Mouse (Mus musculus) brain, embryonic 14.5 days (tissue): ENCODE measurements at regions not wholly inside any gene's neighbourhood (a gene's known extent, or its start where the extent isn't known, plus 50 kb on each side); places are given as distances from the start of the nearest gene placed in this dataset.

Experiments used
- DNase-seq: peaks from one replicate; pipeline ENCODE4 v3.0.0-alpha.2; 2011; ENCODE audit warnings: low read depth
- CTCF ChIP-seq: fragments of 200-500 bp; IDR thresholded peaks from 2 replicates; pipeline ENCODE4 v1.5.1; 2012; ENCODE audit warnings: inconsistent platforms, mild to moderate bottlenecking, moderate library complexity, borderline replicate concordance; ENCODE audit not compliant: insufficient read depth, insufficient read length; ENCODE audit errors: extremely low read depth
- POLR2A ChIP-seq: fragments of 200-500 bp; IDR thresholded peaks from 2 replicates; pipeline ENCODE4 v1.6.1; 2012; ENCODE audit warnings: mild to moderate bottlenecking, inconsistent platforms, borderline replicate concordance; ENCODE audit not compliant: poor library complexity, insufficient read depth, insufficient read length, severe bottlenecking; ENCODE audit errors: extremely low read depth

DNA sequence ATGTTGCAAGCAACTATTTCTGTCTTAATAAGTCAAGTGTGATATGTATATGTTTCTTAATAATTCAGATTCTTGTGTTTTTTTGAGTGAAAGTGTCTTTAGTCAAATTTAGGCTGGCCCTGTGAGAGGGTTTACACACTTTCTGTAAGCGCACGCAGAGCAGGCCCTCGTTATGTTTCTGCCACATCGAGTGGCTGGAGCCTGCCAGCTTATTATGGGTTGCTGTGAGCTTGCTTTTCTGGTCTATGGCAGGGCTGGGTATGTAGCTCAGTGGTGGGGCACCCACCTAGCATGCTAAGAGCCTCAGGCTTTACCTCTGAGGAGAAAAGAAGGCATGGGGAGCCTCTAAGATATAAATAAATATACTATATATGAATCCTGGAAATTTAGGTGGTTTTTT lies 148.2 kb downstream of the Gm45692 start:
- TF ChIP-seq CTCF (no peak), POLR2A (no peak)
- peak; percentile 57 for DNase-seq

GRCm38 (mm10) chr8:26268751-26269415 lies 149.5 kb downstream of the Gm45692 start:
- TF ChIP-seq POLR2A (no peak), CTCF (no peak)
- peak; percentile 82 for DNase-seq

- DNase-seq: peak; percentile 59
- peak; percentile 62; the same call in 1 of the 2 replicates for TF ChIP-seq CTCF
- no peak for TF ChIP-seq POLR2A
These were observed 152.8 kb downstream of the Gm45692 start for GRCm38 (mm10) chr8:26272110-26272509.

DNA sequence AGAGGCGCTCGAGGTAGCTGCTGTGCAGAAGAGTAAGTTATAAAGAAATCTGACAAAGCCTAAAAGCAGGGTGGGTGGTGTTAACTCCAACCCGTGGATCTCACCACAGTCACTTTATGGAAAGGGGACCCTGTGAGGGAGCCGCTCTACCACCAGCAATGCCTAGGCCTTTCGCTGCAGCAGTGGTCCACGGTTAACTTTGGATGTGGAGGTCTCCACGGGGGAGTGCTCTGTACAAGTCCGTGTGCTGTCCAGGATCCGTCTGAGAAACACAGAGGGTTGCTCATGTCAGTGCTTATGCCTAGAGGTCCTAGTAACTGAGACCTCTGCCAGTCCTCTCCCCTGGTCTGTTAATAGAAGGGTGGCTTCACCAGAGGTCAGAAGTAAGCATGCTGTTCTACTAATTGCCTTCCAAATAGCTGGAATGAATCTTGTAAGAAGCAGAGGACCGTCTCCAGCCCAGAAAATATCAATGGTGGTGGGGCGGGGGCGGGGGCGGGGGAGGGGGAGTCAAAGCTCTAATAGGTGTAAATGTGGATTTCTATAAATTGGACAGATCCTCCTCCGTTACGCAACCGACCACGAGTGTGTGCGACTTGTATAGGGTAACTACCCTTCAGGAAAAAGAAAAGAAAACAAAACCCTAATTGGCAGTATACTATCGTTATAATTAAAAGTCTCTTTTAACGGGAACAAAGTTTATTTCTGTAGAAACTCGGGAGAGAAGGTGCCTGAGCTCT lies 153.5 kb downstream of the Gm45692 start:
- TF ChIP-seq CTCF (no peak), POLR2A (no peak)

GRCm38 (mm10) chr8:26273415-26273760 lies 154.1 kb downstream of the Gm45692 start:
- DNase-seq: peak; percentile 87
- TF ChIP-seq CTCF: no peak
- TF ChIP-seq POLR2A: no peak

More for the DNA sequence above, 153.5 kb downstream of the Gm45692 start:
- no peak for DNase-seq

DNA sequence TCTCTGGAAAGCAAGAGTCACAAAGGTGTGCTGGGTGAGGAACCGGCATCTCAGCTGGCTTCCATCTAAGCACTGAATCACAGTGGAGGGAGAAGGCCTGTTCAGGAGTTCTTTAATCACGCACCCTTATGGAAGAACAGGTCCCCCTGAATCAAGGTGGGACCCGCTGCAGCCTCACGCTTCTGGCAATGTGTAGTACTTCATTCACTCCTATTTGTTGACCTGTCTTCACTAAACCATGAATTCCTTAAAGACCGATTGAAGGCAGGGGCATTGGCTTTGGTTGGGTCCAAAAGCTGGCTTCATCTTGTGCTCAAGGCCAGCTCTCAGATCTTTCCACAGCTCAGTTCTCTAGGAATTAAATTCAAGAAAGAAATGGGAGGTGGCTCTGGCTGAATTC lies 154.5 kb downstream of the Gm45692 start:
- DNase-seq: no peak
- no peak for TF ChIP-seq POLR2A
- no peak for TF ChIP-seq CTCF

DNA sequence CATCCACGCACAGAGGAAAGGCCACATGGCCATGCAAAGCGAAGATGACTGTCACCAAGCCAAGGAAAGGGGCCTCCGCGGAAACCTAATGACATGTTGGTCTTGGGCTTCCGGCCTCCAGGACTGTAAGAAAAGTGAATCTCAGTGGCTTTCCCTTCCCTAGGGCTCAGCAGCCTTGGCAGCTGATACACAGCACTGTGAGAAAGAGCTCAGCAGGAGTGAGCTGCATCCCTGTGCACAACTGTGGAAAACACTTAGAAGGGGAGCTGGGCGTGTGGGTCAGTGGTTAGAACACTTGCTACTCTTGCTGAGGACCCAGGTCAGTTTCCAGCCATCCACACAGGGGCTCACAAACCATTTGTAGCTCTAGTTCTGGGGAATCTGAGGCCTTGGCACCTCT lies 155.1 kb downstream of the Gm45692 start:
- TF ChIP-seq CTCF: no peak
- TF ChIP-seq POLR2A: no peak
- DNase-seq: no peak

- no peak for TF ChIP-seq CTCF
- TF ChIP-seq POLR2A: no peak
- DNase-seq: no peak
These were observed 163.0 kb downstream of the Gm45692 start for GRCm38 (mm10) chr8:26282156-26282935.

DNA sequence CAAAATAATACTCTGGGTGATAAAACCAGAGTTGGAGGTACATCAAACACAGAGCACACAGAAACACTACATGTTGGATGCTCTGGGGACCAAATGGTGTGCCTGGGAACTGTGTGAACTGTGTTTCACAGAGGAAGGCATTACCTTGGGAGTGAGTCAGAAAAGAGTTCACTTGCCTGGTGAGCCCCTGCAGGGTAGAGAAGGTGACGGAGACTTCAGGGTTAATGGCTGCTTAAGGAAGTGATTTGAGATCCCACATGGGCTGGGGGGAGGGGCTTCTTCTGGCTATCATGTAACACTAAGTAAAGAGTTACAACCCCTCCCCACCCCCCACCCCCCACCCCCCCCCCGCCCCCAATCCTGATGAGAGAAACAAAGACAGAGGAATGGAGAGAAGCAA lies 164.6 kb downstream of the Gm45692 start:
- TF ChIP-seq POLR2A: no peak
- no peak for TF ChIP-seq CTCF

GRCm38 (mm10) chr8:26287665-26288064 lies 168.3 kb downstream of the Gm45692 start:
- DNase-seq: peak; percentile 47
- TF ChIP-seq POLR2A (no peak), CTCF (no peak)

More for the DNA sequence above, 164.6 kb downstream of the Gm45692 start:
- DNase-seq: no peak

DNA sequence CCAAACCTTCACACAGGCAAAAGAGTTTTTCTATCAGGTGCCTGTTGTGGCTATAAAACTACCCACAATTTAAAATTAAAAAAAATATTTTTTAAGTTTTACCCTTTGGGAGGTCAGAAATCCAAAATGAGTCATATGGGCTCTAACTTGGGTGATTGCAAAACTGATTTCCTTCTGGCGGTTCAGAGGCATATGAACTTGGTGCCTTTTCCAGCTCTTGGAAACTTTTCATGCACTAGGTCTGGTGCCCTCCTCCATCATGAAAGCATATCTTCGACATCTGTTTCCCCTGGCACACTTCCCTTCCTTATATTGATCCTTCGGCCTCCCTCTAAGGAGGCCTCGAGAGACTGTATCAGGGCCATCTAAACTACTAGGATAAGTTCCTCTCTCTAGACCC lies 168.8 kb downstream of the Gm45692 start:
- no peak for DNase-seq
- no peak for TF ChIP-seq POLR2A
- no peak for TF ChIP-seq CTCF
